Mouse (Mus musculus): ENCODE measurements around the gene Ltb4r2.

DNA sequence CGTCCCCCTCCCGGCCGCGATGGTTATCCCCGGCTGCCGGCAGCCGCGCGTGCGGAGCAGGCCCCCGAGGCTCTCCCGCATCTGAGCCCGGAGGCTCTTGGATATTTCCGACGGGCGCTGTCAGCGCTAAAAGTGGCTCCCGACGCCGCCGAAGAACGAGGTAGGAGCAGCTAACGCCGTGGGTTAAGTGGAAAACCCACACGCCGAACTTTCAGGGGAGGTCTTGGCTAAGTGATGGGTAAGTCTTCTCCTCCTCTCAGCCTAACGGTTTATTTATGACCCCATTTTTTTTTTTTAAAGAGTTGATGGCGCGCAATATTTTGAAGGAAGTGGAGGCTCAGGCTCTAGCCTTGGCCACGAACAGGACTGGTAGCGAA lies 15.4 kb upstream of the Ltb4r2 start:
- no peak for TF ChIP-seq GATA1 (IDR thresholded peaks at IDR 0.05; ENCODE audit: low read length)
- TF ChIP-seq TAL1 (IDR thresholded peaks at IDR 0.05; ENCODE audit: low read length): no peak
